Mouse (Mus musculus) liver, embryonic 14.5 days (tissue): ENCODE results near the gene Wdr24.

Experiments used
- CTCF ChIP-seq: IDR thresholded peaks from 2 replicates; pipeline ENCODE4 v1.5.1; 2016; ENCODE audit warnings: antibody characterized with exemption, low read depth, control low read depth
- EP300 ChIP-seq: IDR thresholded peaks from 2 replicates; pipeline ENCODE4 v1.6.1; 2016; ENCODE audit warnings: antibody characterized with exemption, low read depth

- TF ChIP-seq CTCF (no peak), EP300 (no peak)
Observed at GRCm38 (mm10) chr17:25827546-25828222, 4.3 kb downstream of the Wdr24 start.
